Mouse (Mus musculus) liver, postnatal 0 days (tissue): Measurements from ENCODE around the gene Csk.

Experiments used
- CTCF ChIP-seq: sonication (generic); IDR thresholded peaks from 2 replicates; pipeline ENCODE4 v1.5.1; 2016; ENCODE audit warnings: antibody characterized with exemption, low read depth
- EP300 ChIP-seq: IDR thresholded peaks from 2 replicates; pipeline ENCODE4 v1.6.1; 2016; ENCODE audit warnings: antibody characterized with exemption, low read depth, mild to moderate bottlenecking

- TF ChIP-seq CTCF: peak; percentile 41
- TF ChIP-seq EP300: no peak
These were observed 64.0 kb downstream of the Csk start, which contains the start of gene Ulk3 for GRCm38 (mm10) chr9:57589224-57590126.
